Mouse (Mus musculus) hindbrain, embryonic 15.5 days (tissue): Measurements from ENCODE around the gene Dus3l. TPM values are rescaled to one million over a fixed set of nuclear protein-coding genes. Genes with fewer than 3 reads are reported as not detected.

ENCODE experiments used
- ATAC-seq: fragments of 200-750 bp; cut with Nextera tagmentation; 2 replicates; pipeline ENCODE4 v1.8.0; 2017; ENCODE audit warnings: low read depth, moderate number of reproducible peaks, moderate TSS enrichment; ENCODE audit not compliant: low FRiP score
- H3K27ac ChIP-seq: fragments of 300-500 bp; sonication (generic); replicated peaks from 2 replicates; pipeline ENCODE4 v1.5.1; 2015; ENCODE audit warnings: mild to moderate bottlenecking, inconsistent platforms
- H3K27me3 ChIP-seq: fragments of 300-500 bp; sonication (generic); 2 replicates; pipeline ENCODE4 v1.6.1; 2015; ENCODE audit warnings: control low read depth, inconsistent platforms
- H3K36me3 ChIP-seq: fragments of 300-500 bp; sonication (generic); 2 replicates; pipeline ENCODE4 v1.6.1; 2015; ENCODE audit warnings: control low read depth, inconsistent platforms
- H3K4me1 ChIP-seq: fragments of 300-500 bp; sonication (generic); replicated peaks from 2 replicates; pipeline ENCODE4 v1.6.1; 2015; ENCODE audit warnings: control low read depth, inconsistent platforms
- H3K4me2 ChIP-seq: fragments of 300-500 bp; sonication (generic); 2 replicates; pipeline ENCODE4 v1.6.1; 2015; ENCODE audit warnings: moderate library complexity, mild to moderate bottlenecking, inconsistent platforms
- H3K4me3 ChIP-seq: fragments of 300-500 bp; sonication (generic); 2 replicates; pipeline ENCODE4 v1.5.1; 2015; ENCODE audit warnings: mild to moderate bottlenecking, inconsistent platforms
- H3K9ac ChIP-seq: fragments of 300-500 bp; sonication (generic); 2 replicates; pipeline ENCODE4 v1.6.1; 2015; ENCODE audit warnings: inconsistent platforms
- H3K9me3 ChIP-seq: fragments of 300-500 bp; sonication (generic); 2 replicates; pipeline ENCODE4 v1.6.1; 2016; ENCODE audit warnings: control low read depth, inconsistent platforms
- WGBS: fragments of 180-500 bp; shearing (Covaris S2); methylation state at CpG from one replicate; pipeline ENCODE4 v1.1.7; 2015; 5-methylcytosine and 5-hydroxymethylcytosine counted together
- polyA plus RNA-seq: library from polyadenylated mRNA; unstranded; fragments of >200 nt; fragmentation: Nextera tagmentation; extraction: Ambion mirVana; gene quantifications from 2 replicates; pipeline ENCODE4 v1.2.1, GENCODE M21; 2015

Dus3l gene
- polyA plus RNA-seq, 1 experiment from 2014 or later = 96.9 TPM

- Histone ChIP-seq H3K27ac (no peak within 1 kb of the TSS), H3K9me3 (no peaks in the 10 kb centered on the region), H3K4me2 (no peak within 1 kb of the TSS), H3K4me3 (no peak within 1 kb of the TSS), H3K4me1 (peaks cover 7% of the 10 kb centered on the region), H3K27me3 (no peaks in the 10 kb centered on the region), H3K36me3 (peaks cover 30% of the 10 kb centered on the region), H3K9ac (no peak within 1 kb of the TSS)
- 96% methylated on average over 5 of the region's 5 CpGs for WGBS
- ATAC-seq = no peak
Observed at GRCm38 (mm10) chr17:56769950-56770349, 5.4 kb downstream of the Dus3l start, which contains the start of gene Prr22. Gene Prr22, plus strand, starts transcription at chr17:56770250.

GRCm38 (mm10) chr17:56777568-56777967 is 13.0 kb downstream of the Dus3l start:
- Histone ChIP-seq H3K9me3 (no peaks in the 10 kb centered on the region), H3K4me3 (no peak overlapping the region), H3K27ac (no peak overlapping the region), H3K36me3 (no peaks in the 10 kb centered on the region), H3K9ac (no peak overlapping the region), H3K4me2 (no peak overlapping the region), H3K4me1 (no peaks in the 10 kb centered on the region), H3K27me3 (no peaks in the 10 kb centered on the region)
- 91% methylated on average over 11 of the region's 11 CpGs for WGBS
- no peak for ATAC-seq

GRCm38 (mm10) chr17:56778779-56779362 is 14.3 kb downstream of the Dus3l start:
- ATAC-seq = no peak
- no peak overlapping the region for H3K27ac ChIP-seq
- H3K9me3 ChIP-seq = no peaks in the 10 kb centered on the region
- no peaks in the 10 kb centered on the region for H3K36me3 ChIP-seq
- no peaks in the 10 kb centered on the region for H3K4me1 ChIP-seq
- H3K9ac ChIP-seq = no peak overlapping the region
- H3K4me3 ChIP-seq = no peak overlapping the region
- no peak overlapping the region for H3K4me2 ChIP-seq
- no peaks in the 10 kb centered on the region for H3K27me3 ChIP-seq
- 41% methylated on average over 3 of the region's 3 CpGs for WGBS

- WGBS = 86% methylated on average over 13 of the region's 13 CpGs
- Histone ChIP-seq H3K36me3 (no peaks in the 10 kb centered on the region), H3K9me3 (no peaks in the 10 kb centered on the region), H3K4me2 (no peak overlapping the region), H3K4me3 (no peak overlapping the region), H3K27me3 (no peaks in the 10 kb centered on the region), H3K27ac (no peak overlapping the region), H3K4me1 (no peaks in the 10 kb centered on the region), H3K9ac (no peak overlapping the region)
- ATAC-seq = no peak
Observed at GRCm38 (mm10) chr17:56780291-56780978, 15.9 kb downstream of the Dus3l start.

GRCm38 (mm10) chr17:56788886-56789285 is 24.3 kb downstream of the Dus3l start:
- Histone ChIP-seq H3K36me3 (no peaks in the 10 kb centered on the region), H3K4me1 (no peaks in the 10 kb centered on the region), H3K27ac (no peak overlapping the region), H3K4me3 (no peak overlapping the region), H3K27me3 (no peaks in the 10 kb centered on the region), H3K4me2 (no peak overlapping the region), H3K9ac (no peak overlapping the region), H3K9me3 (no peaks in the 10 kb centered on the region)
- 69% methylated on average over 3 of the region's 3 CpGs for WGBS
- ATAC-seq = no peak

GRCm38 (mm10) chr17:56789286-56789685 is 24.7 kb downstream of the Dus3l start:
- WGBS = 92% methylated on average over 6 of the region's 6 CpGs
- Histone ChIP-seq H3K9me3 (no peaks in the 10 kb centered on the region), H3K27ac (no peak overlapping the region), H3K9ac (no peak overlapping the region), H3K4me3 (no peak overlapping the region), H3K27me3 (no peaks in the 10 kb centered on the region), H3K36me3 (no peaks in the 10 kb centered on the region), H3K4me2 (no peak overlapping the region), H3K4me1 (no peaks in the 10 kb centered on the region)
- ATAC-seq = no peak

- 90% methylated on average over 3 of the region's 3 CpGs for WGBS
- Histone ChIP-seq H3K27ac (no peak overlapping the region), H3K9me3 (no peaks in the 10 kb centered on the region), H3K27me3 (no peaks in the 10 kb centered on the region), H3K9ac (no peak overlapping the region), H3K4me2 (no peak overlapping the region), H3K4me3 (no peak overlapping the region), H3K4me1 (no peaks in the 10 kb centered on the region), H3K36me3 (no peaks in the 10 kb centered on the region)
- no peak for ATAC-seq
Observed at GRCm38 (mm10) chr17:56792588-56792987, 28.0 kb downstream of the Dus3l start.

GRCm38 (mm10) chr17:56793614-56794319 is 29.2 kb downstream of the Dus3l start:
- no peaks in the 10 kb centered on the region for H3K4me1 ChIP-seq
- no peak overlapping the region for H3K9ac ChIP-seq
- H3K4me2 ChIP-seq = no peak overlapping the region
- no peaks in the 10 kb centered on the region for H3K27me3 ChIP-seq
- no peak overlapping the region for H3K27ac ChIP-seq
- no peaks in the 10 kb centered on the region for H3K36me3 ChIP-seq
- ATAC-seq = no peak
- H3K4me3 ChIP-seq = no peak overlapping the region
- 68% methylated on average over 6 of the region's 6 CpGs for WGBS
- H3K9me3 ChIP-seq = no peaks in the 10 kb centered on the region

- Histone ChIP-seq H3K36me3 (no peaks in the 10 kb centered on the region), H3K27me3 (no peaks in the 10 kb centered on the region), H3K9me3 (no peaks in the 10 kb centered on the region), H3K9ac (no peak overlapping the region), H3K27ac (no peak overlapping the region), H3K4me2 (no peak overlapping the region), H3K4me3 (no peak overlapping the region), H3K4me1 (0 out of 2 replicates have a peak, but pooled peaks cover 2% of the 10 kb centered on the region)
- 63% methylated on average over 3 of the region's 3 CpGs for WGBS
- no peak for ATAC-seq
Observed at GRCm38 (mm10) chr17:56799276-56799675, 34.7 kb downstream of the Dus3l start.

GRCm38 (mm10) chr17:56802065-56802464 is 37.5 kb downstream of the Dus3l start:
- Histone ChIP-seq H3K4me2 (no peak overlapping the region), H3K4me3 (no peak overlapping the region), H3K27me3 (no peaks in the 10 kb centered on the region), H3K27ac (no peak overlapping the region), H3K9ac (no peak overlapping the region), H3K36me3 (no peaks in the 10 kb centered on the region), H3K4me1 (peaks cover 12% of the 10 kb centered on the region; the same call in 1 of the 2 replicates), H3K9me3 (no peaks in the 10 kb centered on the region)
- 83% methylated on average over 8 of the region's 8 CpGs for WGBS
- ATAC-seq = no peak

GRCm38 (mm10) chr17:56804952-56805351 is 40.4 kb downstream of the Dus3l start:
- Histone ChIP-seq H3K36me3 (no peaks in the 10 kb centered on the region), H3K9me3 (no peaks in the 10 kb centered on the region), H3K4me3 (no peak overlapping the region), H3K9ac (no peak overlapping the region), H3K4me1 (peaks cover 24% of the 10 kb centered on the region), H3K4me2 (no peak overlapping the region), H3K27ac (peak overlapping the region; percentile 50; the same call in 1 of the 2 replicates), H3K27me3 (no peaks in the 10 kb centered on the region)
- ATAC-seq = no peak
- 65% methylated on average over 5 of the region's 5 CpGs for WGBS

GRCm38 (mm10) chr17:56805784-56806183 is 41.2 kb downstream of the Dus3l start:
- Histone ChIP-seq H3K4me2 (no peak overlapping the region), H3K36me3 (no peaks in the 10 kb centered on the region), H3K9ac (no peak overlapping the region), H3K27me3 (no peaks in the 10 kb centered on the region), H3K4me1 (peaks cover 32% of the 10 kb centered on the region), H3K27ac (no peak overlapping the region), H3K9me3 (no peaks in the 10 kb centered on the region), H3K4me3 (no peak overlapping the region)
- no peak for ATAC-seq
- 86% methylated on average over 1 of the region's 1 CpGs for WGBS
